Mouse (Mus musculus) embryonic facial prominence, embryonic 15.5 days (tissue): ENCODE results near the gene Samd4b. TPM values are rescaled to one million over a fixed set of nuclear protein-coding genes. Genes with fewer than 3 reads are reported as not detected.
"Not testable (repeated sequence)": the region's sequence is repeated elsewhere in the genome, so short reads cannot be mapped to it uniquely, and the experiment has no call there.

Source experiments
- ATAC-seq: fragments of 200-750 bp; cut with Nextera tagmentation; 2 replicates; pipeline ENCODE4 v1.8.0; 2017; ENCODE audit warnings: low read depth, moderate TSS enrichment; ENCODE audit not compliant: insufficient number of reproducible peaks, low FRiP score, low TSS enrichment
- H3K27ac ChIP-seq: fragments of 300-500 bp; sonication (generic); replicated peaks from 2 replicates; pipeline ENCODE4 v1.5.1; 2015; ENCODE audit warnings: mild to moderate bottlenecking, inconsistent platforms
- H3K27me3 ChIP-seq: fragments of 300-500 bp; sonication (generic); 2 replicates; pipeline ENCODE4 v1.6.1; 2015; ENCODE audit warnings: inconsistent platforms
- H3K36me3 ChIP-seq: fragments of 300-500 bp; sonication (generic); 2 replicates; pipeline ENCODE4 v1.6.1; 2015; ENCODE audit warnings: mild to moderate bottlenecking, inconsistent platforms
- H3K4me1 ChIP-seq: fragments of 300-500 bp; sonication (generic); 2 replicates; pipeline ENCODE4 v1.6.1; 2015; ENCODE audit warnings: inconsistent platforms
- H3K4me2 ChIP-seq: fragments of 300-500 bp; sonication (generic); replicated peaks from 2 replicates; pipeline ENCODE4 v1.6.1; 2015; ENCODE audit warnings: mild to moderate bottlenecking, inconsistent platforms
- H3K4me3 ChIP-seq: fragments of 300-500 bp; sonication (generic); replicated peaks from 2 replicates; pipeline ENCODE4 v1.5.1; 2015; ENCODE audit warnings: mild to moderate bottlenecking, inconsistent platforms
- H3K9ac ChIP-seq: fragments of 300-500 bp; sonication (generic); 2 replicates; pipeline ENCODE4 v1.6.1; 2015; ENCODE audit warnings: inconsistent platforms
- H3K9me3 ChIP-seq: fragments of 300-500 bp; sonication (generic); replicated peaks from 2 replicates; pipeline ENCODE4 v1.6.1; 2016; ENCODE audit warnings: inconsistent platforms
- WGBS: fragments of 180-500 bp; shearing (Covaris S2); methylation state at CpG from one replicate; pipeline ENCODE4 v1.1.7; 2015; 5-methylcytosine and 5-hydroxymethylcytosine counted together
- polyA plus RNA-seq: library from polyadenylated mRNA; unstranded; fragments of >200 nt; fragmentation: Nextera tagmentation; extraction: Ambion mirVana; gene quantifications from 2 replicates; pipeline ENCODE4 v1.2.1, GENCODE M21; 2015

Gene Samd4b
- polyA plus RNA-seq, 1 experiment from 2014 or later, result 34.1 TPM

- H3K9ac ChIP-seq, result peak overlapping the region; percentile 65
- peak overlapping the region; percentile 86 for H3K4me3 ChIP-seq
- H3K4me2 ChIP-seq, result peak overlapping the region; percentile 93
- H3K4me1 ChIP-seq, result peaks cover 19% of the 10 kb centered on the region
- H3K27ac ChIP-seq, result peak overlapping the region; percentile 83
- ATAC-seq, result no peak
- no peaks in the 10 kb centered on the region for H3K27me3 ChIP-seq
- peaks cover 55% of the 10 kb centered on the region for H3K36me3 ChIP-seq
- no peaks in the 10 kb centered on the region for H3K9me3 ChIP-seq
- WGBS, result 4% methylated on average over 22 of the region's 22 CpGs
Observed at GRCm38 (mm10) chr7:28393272-28393951, 204.5 kb downstream of the Samd4b start.

- Histone ChIP-seq H3K36me3 (peaks cover 55% of the 10 kb centered on the region), H3K4me1 (peaks cover 19% of the 10 kb centered on the region), H3K27me3 (no peaks in the 10 kb centered on the region), H3K9ac (peak within 1 kb of the TSS; percentile 71), H3K27ac (peak within 1 kb of the TSS; percentile 83), H3K4me2 (peak within 1 kb of the TSS; percentile 93), H3K9me3 (no peaks in the 10 kb centered on the region), H3K4me3 (peak within 1 kb of the TSS; percentile 86)
- WGBS, result under 1% methylated on average over 58 of the region's 58 CpGs
- ATAC-seq, result peak; percentile 98
Observed at GRCm38 (mm10) chr7:28392429-28393271, 205.3 kb downstream of the Samd4b start, which contains the start of the genes Med29 and Paf1. TSS of gene Med29 (minus strand) at chr7:28392708. TSS of gene Paf1 (plus strand) at chr7:28392951.

GRCm38 (mm10) chr7:28390331-28390730, 207.6 kb downstream of the Samd4b start:
- Histone ChIP-seq H3K27me3 (no peaks in the 10 kb centered on the region), H3K4me2 (no peak overlapping the region), H3K27ac (no peak overlapping the region), H3K4me1 (peaks cover 25% of the 10 kb centered on the region), H3K9me3 (no peaks in the 10 kb centered on the region), H3K36me3 (peaks cover 53% of the 10 kb centered on the region), H3K4me3 (no peak overlapping the region), H3K9ac (no peak overlapping the region)
- ATAC-seq, result no peak
- WGBS, result 94% methylated on average over 3 of the region's 3 CpGs

- H3K9ac ChIP-seq, ATAC-seq, H3K4me3 ChIP-seq, H3K4me2 ChIP-seq, H3K27me3 ChIP-seq, H3K27ac ChIP-seq, H3K9me3 ChIP-seq: not testable (repeated sequence)
- Histone ChIP-seq H3K36me3 (peaks cover 49% of the 10 kb centered on the region), H3K4me1 (peaks cover 35% of the 10 kb centered on the region)
- 84% methylated on average over 7 of the region's 7 CpGs for WGBS
Observed at GRCm38 (mm10) chr7:28387384-28387783, 210.6 kb downstream of the Samd4b start.

GRCm38 (mm10) chr7:28386877-28387276, 211.1 kb downstream of the Samd4b start:
- not testable (repeated sequence) for H3K27ac ChIP-seq, H3K9me3 ChIP-seq, H3K9ac ChIP-seq, H3K4me2 ChIP-seq, H3K27me3 ChIP-seq, H3K4me3 ChIP-seq, ATAC-seq
- WGBS, result 79% methylated on average over 6 of the region's 6 CpGs
- H3K36me3 ChIP-seq, result peaks cover 49% of the 10 kb centered on the region
- peaks cover 38% of the 10 kb centered on the region for H3K4me1 ChIP-seq

- peaks cover 49% of the 10 kb centered on the region for H3K36me3 ChIP-seq
- H3K27ac ChIP-seq, result peak overlapping the region; percentile 56
Observed at GRCm38 (mm10) chr7:28386462-28386861, 211.5 kb downstream of the Samd4b start.

GRCm38 (mm10) chr7:28386007-28386406, 211.9 kb downstream of the Samd4b start:
- no peak for ATAC-seq
- no peak overlapping the region for H3K4me3 ChIP-seq
- no peak overlapping the region for H3K4me2 ChIP-seq
- peaks cover 49% of the 10 kb centered on the region for H3K36me3 ChIP-seq
- WGBS, result 82% methylated on average over 7 of the region's 7 CpGs
- H3K9me3 ChIP-seq, result no peaks in the 10 kb centered on the region
- H3K27me3 ChIP-seq, result no peaks in the 10 kb centered on the region
- H3K9ac ChIP-seq, result no peak overlapping the region
- H3K27ac ChIP-seq, result peak overlapping the region; percentile 56
- peaks cover 38% of the 10 kb centered on the region for H3K4me1 ChIP-seq

More at GRCm38 (mm10) chr7:28386462-28386861, 211.5 kb downstream of the Samd4b start:
- Histone ChIP-seq H3K9me3 (no peaks in the 10 kb centered on the region), H3K4me2 (no peak overlapping the region), H3K27me3 (no peaks in the 10 kb centered on the region), H3K4me3 (no peak overlapping the region), H3K4me1 (peaks cover 38% of the 10 kb centered on the region), H3K9ac (no peak overlapping the region)
- WGBS, result 4% methylated on average over 4 of the region's 4 CpGs
- ATAC-seq, result peak; percentile 71

- H3K4me1 ChIP-seq, result peaks cover 45% of the 10 kb centered on the region
- ATAC-seq, result no peak
- no peak overlapping the region for H3K4me3 ChIP-seq
- H3K27ac ChIP-seq, result peak overlapping the region; percentile 56
- H3K27me3 ChIP-seq, result no peaks in the 10 kb centered on the region
- no peak overlapping the region for H3K9ac ChIP-seq
- 91% methylated on average over 9 of the region's 9 CpGs for WGBS
- H3K4me2 ChIP-seq, result no peak overlapping the region
- no peaks in the 10 kb centered on the region for H3K9me3 ChIP-seq
- peaks cover 42% of the 10 kb centered on the region for H3K36me3 ChIP-seq
Observed at GRCm38 (mm10) chr7:28385196-28385595, 212.7 kb downstream of the Samd4b start.

- Histone ChIP-seq H3K4me1 (peaks cover 56% of the 10 kb centered on the region), H3K27me3 (no peaks in the 10 kb centered on the region), H3K36me3 (peaks cover 33% of the 10 kb centered on the region), H3K27ac (no peak overlapping the region), H3K4me2 (no peak overlapping the region), H3K9me3 (no peaks in the 10 kb centered on the region), H3K4me3 (no peak overlapping the region), H3K9ac (no peak overlapping the region)
- WGBS, result 76% methylated on average over 6 of the region's 6 CpGs
- ATAC-seq, result no peak
Observed at GRCm38 (mm10) chr7:28384162-28384561, 213.8 kb downstream of the Samd4b start.

GRCm38 (mm10) chr7:28383606-28384005, 214.3 kb downstream of the Samd4b start:
- ATAC-seq, result no peak
- Histone ChIP-seq H3K27me3 (no peaks in the 10 kb centered on the region), H3K9ac (no peak overlapping the region), H3K9me3 (no peaks in the 10 kb centered on the region), H3K4me2 (no peak overlapping the region), H3K36me3 (peaks cover 28% of the 10 kb centered on the region), H3K4me3 (no peak overlapping the region), H3K4me1 (peaks cover 58% of the 10 kb centered on the region), H3K27ac (peak overlapping the region; percentile 98)
- 72% methylated on average over 4 of the region's 4 CpGs for WGBS

- 50% methylated on average over 11 of the region's 11 CpGs for WGBS
- Histone ChIP-seq H3K4me2 (peak overlapping the region; percentile 73; the same call in 1 of the 2 replicates), H3K4me3 (no peak overlapping the region), H3K4me1 (peaks cover 65% of the 10 kb centered on the region), H3K9ac (no peak overlapping the region), H3K36me3 (peaks cover 22% of the 10 kb centered on the region), H3K27ac (peak overlapping the region; percentile 98), H3K27me3 (no peaks in the 10 kb centered on the region), H3K9me3 (no peaks in the 10 kb centered on the region)
- no peak for ATAC-seq
Observed at GRCm38 (mm10) chr7:28382981-28383396, 215.0 kb downstream of the Samd4b start.
